Mouse (Mus musculus): ENCODE results near the gene Hspa12a. TPM values are rescaled to one million over a fixed set of nuclear protein-coding genes. Genes with fewer than 3 reads are reported as not detected.

Hspa12a gene
- 5.1 and 5.8 TPM in 2 replicates for polyA plus RNA-seq (2014; fragmentation: Nextera tagmentation; extraction: Ambion mirVana)

DNA sequence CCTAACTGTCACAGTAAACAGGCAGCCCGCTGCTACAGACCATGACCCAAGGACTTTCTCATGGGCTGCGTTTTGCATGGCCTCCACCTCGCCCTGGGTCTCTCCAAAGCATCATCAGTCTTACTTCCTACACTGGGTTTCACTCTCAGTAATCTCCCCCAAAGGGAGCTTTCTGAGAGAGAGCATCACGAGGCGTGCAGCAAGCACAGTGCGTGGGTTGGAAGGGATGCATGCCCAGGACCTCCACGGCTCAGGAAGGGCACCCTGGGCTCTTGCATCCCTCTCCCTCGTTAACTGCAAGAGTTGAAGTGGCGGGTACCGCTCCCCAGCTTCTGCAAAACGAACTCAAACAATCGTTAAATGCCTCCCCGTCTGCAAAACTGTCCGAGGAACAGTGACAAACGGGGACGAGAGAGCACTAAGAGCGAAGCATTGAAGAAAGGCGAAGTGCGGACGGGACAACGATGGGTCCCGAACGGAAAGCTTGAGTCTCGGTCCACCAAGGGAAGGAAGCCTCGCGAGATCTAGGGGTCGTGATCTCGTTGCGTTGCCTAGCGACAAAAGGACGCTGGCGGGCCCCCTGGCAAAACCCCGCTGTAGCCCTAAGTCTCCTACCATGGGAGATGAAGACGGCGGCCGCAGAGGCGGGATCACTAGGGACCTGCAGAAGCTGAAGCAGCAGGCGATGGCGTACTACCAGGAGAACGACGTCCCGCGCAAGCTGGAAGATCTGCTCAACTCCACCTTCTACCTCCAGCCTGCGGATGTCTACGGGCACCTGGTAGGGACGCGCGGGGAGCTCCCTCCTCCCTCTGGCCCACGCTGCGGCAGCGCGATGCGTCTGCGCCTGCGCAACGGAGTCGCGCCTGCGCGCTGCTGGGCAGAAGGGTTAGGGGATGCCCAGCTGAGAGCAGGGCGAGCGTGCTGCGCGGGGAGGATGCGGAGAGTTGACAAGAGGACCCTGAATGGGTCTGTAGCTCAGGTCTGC, at the start of gene Hspa12a, which contains the start of gene Eno4:
Gene Hspa12a, minus strand, starts transcription at position 814 of the 988 bp plus-strand sequence.
Gene Eno4, plus strand, starts transcription at position 585 of the 988 bp plus-strand sequence.
- Histone ChIP-seq H3K4me3 (ENCODE audit: low read depth, low read length) (peak within 1 kb of the TSS; percentile 61), H3K27ac (replicated peaks; ENCODE audit: low read depth, low read length) (peak within 1 kb of the TSS; percentile 32; the same call in 1 of the 2 replicates), H3K9me3 (replicated peaks; ENCODE audit: control insufficient read depth, low read length) (no peaks in the 10 kb centered on the region), H3K4me1 (ENCODE audit: control insufficient read depth, insufficient read depth, low read length) (no peaks in the 10 kb centered on the region), H3K27me3 (ENCODE audit: control insufficient read depth, insufficient read depth, low read length) (no peaks in the 10 kb centered on the region), H3K4me2 (ENCODE audit: low read depth, low read length) (peak within 1 kb of the TSS; percentile 86), H3K36me3 (replicated peaks; ENCODE audit: control insufficient read depth, insufficient read depth, low read depth, low read length) (no peaks in the 10 kb centered on the region), H3K9ac (replicated peaks; ENCODE audit: low read length) (peak within 1 kb of the TSS; percentile 92)
- under 1% methylated on average over 65 of the region's 65 CpGs for WGBS
- ATAC-seq (replicated peaks; ENCODE audit: insufficient number of reproducible peaks, low FRiP score, low TSS enrichment, low read depth) (peak; percentile 96), DNase-seq (ENCODE audit: low spot score) (peak; percentile 98)

DNA sequence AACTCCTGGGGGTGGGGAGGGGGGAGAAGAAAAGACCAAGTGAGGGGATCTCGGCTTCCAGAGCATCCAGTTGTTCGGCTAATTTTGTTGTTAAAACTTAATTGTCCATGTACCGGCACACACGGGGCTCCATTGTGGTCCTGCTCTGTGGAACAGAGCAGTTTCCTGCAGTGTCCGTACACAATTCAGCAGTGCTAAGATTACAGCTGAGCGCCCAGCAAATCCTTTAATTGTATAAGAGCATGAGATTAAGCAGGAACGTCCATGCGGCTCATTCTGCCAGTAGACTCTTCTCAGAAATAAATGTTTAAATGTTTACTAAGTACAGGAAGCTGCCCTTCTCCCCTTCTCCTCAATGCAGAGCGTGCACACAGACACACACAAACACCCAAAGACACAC, 38.1 kb upstream of the Hspa12a start:
- H3K4me1 ChIP-seq (ENCODE audit: control insufficient read depth, insufficient read depth, low read length): no peaks in the 10 kb centered on the region

DNA sequence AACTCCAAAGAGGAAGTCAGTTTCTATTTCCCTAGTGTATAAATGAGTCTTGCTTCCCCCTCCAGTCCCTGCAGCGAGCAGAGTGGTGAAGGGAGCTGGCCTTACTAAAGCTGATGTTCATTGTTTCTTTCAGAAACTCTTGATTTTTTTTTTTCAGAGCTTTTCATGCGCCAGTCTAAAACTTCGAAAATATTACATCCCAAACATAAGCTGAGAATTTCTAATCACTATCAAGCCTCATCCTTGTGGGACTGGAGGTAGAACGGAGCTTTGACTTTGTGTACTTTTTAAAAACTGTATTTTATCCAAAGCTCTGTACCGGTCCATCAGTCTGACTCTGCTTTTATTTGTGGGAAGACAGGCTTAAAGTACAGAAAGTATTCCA, 36.6 kb upstream of the Hspa12a start:
- ATAC-seq (replicated peaks; ENCODE audit: insufficient number of reproducible peaks, low FRiP score, low TSS enrichment, low read depth) (no peak), DNase-seq (ENCODE audit: low spot score) (no peak)
- H3K27me3 ChIP-seq (ENCODE audit: control insufficient read depth, insufficient read depth, low read length): no peaks in the 10 kb centered on the region
- no peak overlapping the region for H3K4me3 ChIP-seq (ENCODE audit: low read depth, low read length)
- 64% methylated on average over 5 of the region's 5 CpGs for WGBS
- H3K27ac ChIP-seq (replicated peaks; ENCODE audit: low read depth, low read length): no peak overlapping the region
- no peak overlapping the region for H3K9ac ChIP-seq (replicated peaks; ENCODE audit: low read length)
- H3K36me3 ChIP-seq (replicated peaks; ENCODE audit: control insufficient read depth, insufficient read depth, low read depth, low read length): no peaks in the 10 kb centered on the region
- H3K4me1 ChIP-seq (ENCODE audit: control insufficient read depth, insufficient read depth, low read length): peaks cover 3% of the 10 kb centered on the region
- no peaks in the 10 kb centered on the region for H3K9me3 ChIP-seq (replicated peaks; ENCODE audit: control insufficient read depth, low read length)
- no peak overlapping the region for H3K4me2 ChIP-seq (ENCODE audit: low read depth, low read length)

More for the DNA sequence above, 38.1 kb upstream of the Hspa12a start:
- H3K9ac ChIP-seq (replicated peaks; ENCODE audit: low read length): no peak overlapping the region
- no peaks in the 10 kb centered on the region for H3K36me3 ChIP-seq (replicated peaks; ENCODE audit: control insufficient read depth, insufficient read depth, low read depth, low read length)
- 22% methylated on average over 9 of the region's 9 CpGs for WGBS
- ATAC-seq (replicated peaks; ENCODE audit: insufficient number of reproducible peaks, low FRiP score, low TSS enrichment, low read depth) (no peak), DNase-seq (ENCODE audit: low spot score) (peak; percentile 41)
- no peaks in the 10 kb centered on the region for H3K27me3 ChIP-seq (ENCODE audit: control insufficient read depth, insufficient read depth, low read length)
- no peak overlapping the region for H3K4me2 ChIP-seq (ENCODE audit: low read depth, low read length)
- no peak overlapping the region for H3K4me3 ChIP-seq (ENCODE audit: low read depth, low read length)
- no peaks in the 10 kb centered on the region for H3K9me3 ChIP-seq (replicated peaks; ENCODE audit: control insufficient read depth, low read length)
- H3K27ac ChIP-seq (replicated peaks; ENCODE audit: low read depth, low read length): no peak overlapping the region

DNA sequence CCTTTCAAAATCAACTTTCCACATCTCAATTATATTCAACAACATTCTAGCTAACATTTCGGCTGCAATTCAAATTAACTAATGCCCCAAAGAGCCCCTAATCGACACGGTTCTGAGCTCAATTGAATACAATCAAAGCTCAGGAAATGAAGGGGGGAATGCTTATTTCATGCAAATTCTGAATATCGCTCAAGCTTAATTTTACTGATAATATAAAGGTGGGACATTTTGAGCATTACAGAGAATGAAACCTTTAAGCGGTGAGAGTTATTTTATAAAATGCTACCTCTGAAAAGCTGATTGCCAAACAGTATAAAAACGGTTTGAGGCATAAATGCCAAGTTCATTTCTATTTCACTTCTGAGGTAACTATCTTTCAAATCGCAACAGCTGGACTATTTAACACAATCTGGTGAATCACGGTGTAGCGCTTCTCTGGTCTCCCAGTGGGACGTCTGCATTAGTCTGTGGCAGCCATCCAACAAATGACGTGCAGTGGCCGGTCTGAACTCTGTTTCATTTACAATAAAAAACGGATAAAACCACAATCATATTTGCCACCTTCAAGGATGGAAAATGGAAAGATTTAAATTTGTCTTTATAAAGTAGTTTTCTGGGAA, 36.1 kb upstream of the Hspa12a start:
- Histone ChIP-seq H3K4me3 (ENCODE audit: low read depth, low read length) (no peak overlapping the region), H3K4me1 (ENCODE audit: control insufficient read depth, insufficient read depth, low read length) (peaks cover 3% of the 10 kb centered on the region), H3K4me2 (ENCODE audit: low read depth, low read length) (no peak overlapping the region), H3K9me3 (replicated peaks; ENCODE audit: control insufficient read depth, low read length) (no peaks in the 10 kb centered on the region), H3K27me3 (ENCODE audit: control insufficient read depth, insufficient read depth, low read length) (no peaks in the 10 kb centered on the region), H3K9ac (replicated peaks; ENCODE audit: low read length) (no peak overlapping the region), H3K27ac (replicated peaks; ENCODE audit: low read depth, low read length) (no peak overlapping the region), H3K36me3 (replicated peaks; ENCODE audit: control insufficient read depth, insufficient read depth, low read depth, low read length) (no peaks in the 10 kb centered on the region)
- no peak for DNase-seq (ENCODE audit: low spot score)
- WGBS: 41% methylated on average over 13 of the region's 13 CpGs
- no peak for ATAC-seq (replicated peaks; ENCODE audit: insufficient number of reproducible peaks, low FRiP score, low TSS enrichment, low read depth)

DNA sequence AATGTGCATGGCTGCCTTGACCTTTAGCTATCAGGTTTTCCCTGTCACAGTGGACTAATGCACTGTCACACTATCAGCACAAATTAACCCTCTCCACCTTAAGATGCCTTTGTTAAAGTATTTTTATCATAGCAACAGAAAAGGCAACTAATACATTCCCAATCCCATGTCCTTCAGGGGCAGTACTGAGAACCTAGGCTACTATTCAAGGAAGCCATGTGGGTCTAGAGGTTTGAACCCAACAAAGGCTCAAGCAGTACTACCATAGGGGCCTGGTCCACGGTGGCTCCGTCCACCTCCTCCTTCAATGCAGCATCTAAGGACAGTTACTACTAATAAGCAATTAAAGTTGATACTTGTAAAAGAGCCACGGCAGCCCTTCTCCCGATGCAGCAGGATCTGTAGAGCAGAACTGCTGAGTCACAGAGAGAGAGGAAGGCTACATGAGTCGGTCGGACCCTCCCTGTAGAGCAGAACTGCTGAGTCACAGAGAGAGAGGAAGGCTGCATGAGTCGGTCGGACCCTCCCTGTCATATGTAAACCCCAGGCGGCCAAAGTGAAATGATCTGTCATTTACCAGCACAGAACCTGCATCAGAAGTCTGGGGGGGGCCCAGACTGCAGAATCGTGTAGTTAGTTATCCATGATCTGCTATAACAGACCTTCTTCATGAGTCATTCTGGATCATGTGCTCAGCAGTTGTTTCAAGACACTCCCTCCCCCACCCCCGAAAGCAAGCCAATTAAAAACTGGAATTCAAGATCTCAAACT, 35.1 kb upstream of the Hspa12a start:
- H3K27me3 ChIP-seq (ENCODE audit: control insufficient read depth, insufficient read depth, low read length): no peaks in the 10 kb centered on the region
- ATAC-seq (replicated peaks; ENCODE audit: insufficient number of reproducible peaks, low FRiP score, low TSS enrichment, low read depth) (peak; percentile 72; the same call in 1 of the 2 replicates), DNase-seq (ENCODE audit: low spot score) (no peak)
- no peak overlapping the region for H3K9ac ChIP-seq (replicated peaks; ENCODE audit: low read length)
- H3K4me2 ChIP-seq (ENCODE audit: low read depth, low read length): no peak overlapping the region
- peaks cover 3% of the 10 kb centered on the region for H3K4me1 ChIP-seq (ENCODE audit: control insufficient read depth, insufficient read depth, low read length)
- no peak overlapping the region for H3K27ac ChIP-seq (replicated peaks; ENCODE audit: low read depth, low read length)
- WGBS: 63% methylated on average over 11 of the region's 11 CpGs
- no peaks in the 10 kb centered on the region for H3K9me3 ChIP-seq (replicated peaks; ENCODE audit: control insufficient read depth, low read length)
- no peak overlapping the region for H3K4me3 ChIP-seq (ENCODE audit: low read depth, low read length)
- no peaks in the 10 kb centered on the region for H3K36me3 ChIP-seq (replicated peaks; ENCODE audit: control insufficient read depth, insufficient read depth, low read depth, low read length)

DNA sequence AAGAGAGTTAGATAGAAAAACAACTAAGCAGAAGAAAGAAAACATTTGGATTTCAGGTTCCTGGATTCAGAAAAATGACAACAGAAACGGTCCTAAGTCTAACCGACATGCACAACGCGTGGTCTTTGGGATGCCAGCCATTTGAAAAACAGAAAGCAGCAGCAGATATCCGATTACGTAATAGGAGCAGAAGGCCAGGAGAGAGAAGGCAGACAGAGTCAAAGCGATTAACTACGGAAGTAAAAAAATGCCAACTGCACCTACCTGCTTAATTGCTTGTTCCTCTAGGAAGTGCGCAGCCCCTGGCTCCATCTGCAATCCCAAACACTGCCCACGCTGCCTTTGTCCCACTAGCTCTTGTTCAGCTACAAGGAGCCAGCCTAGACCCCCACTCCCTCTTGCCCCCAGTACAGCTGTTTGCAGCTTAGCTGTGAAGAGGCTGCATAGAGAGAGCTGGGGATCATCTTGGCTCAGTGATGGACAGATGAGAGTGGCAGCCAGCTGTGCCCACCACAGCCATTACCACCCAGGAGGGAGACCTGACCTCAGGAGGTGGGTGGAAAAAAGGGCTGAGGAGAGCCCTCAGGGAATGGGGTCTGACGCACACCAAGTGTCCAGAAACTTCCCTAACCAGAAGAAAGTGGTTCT, 31.9 kb upstream of the Hspa12a start:
- 40% methylated on average over 11 of the region's 11 CpGs for WGBS
- DNase-seq (ENCODE audit: low spot score) (no peak), ATAC-seq (replicated peaks; ENCODE audit: insufficient number of reproducible peaks, low FRiP score, low TSS enrichment, low read depth) (no peak)
- H3K4me3 ChIP-seq (ENCODE audit: low read depth, low read length): no peak overlapping the region
- H3K9ac ChIP-seq (replicated peaks; ENCODE audit: low read length): no peak overlapping the region
- H3K27me3 ChIP-seq (ENCODE audit: control insufficient read depth, insufficient read depth, low read length): no peaks in the 10 kb centered on the region
- H3K9me3 ChIP-seq (replicated peaks; ENCODE audit: control insufficient read depth, low read length): no peaks in the 10 kb centered on the region
- peaks cover 3% of the 10 kb centered on the region for H3K4me1 ChIP-seq (ENCODE audit: control insufficient read depth, insufficient read depth, low read length)
- no peak overlapping the region for H3K27ac ChIP-seq (replicated peaks; ENCODE audit: low read depth, low read length)
- no peaks in the 10 kb centered on the region for H3K36me3 ChIP-seq (replicated peaks; ENCODE audit: control insufficient read depth, insufficient read depth, low read depth, low read length)
- no peak overlapping the region for H3K4me2 ChIP-seq (ENCODE audit: low read depth, low read length)

DNA sequence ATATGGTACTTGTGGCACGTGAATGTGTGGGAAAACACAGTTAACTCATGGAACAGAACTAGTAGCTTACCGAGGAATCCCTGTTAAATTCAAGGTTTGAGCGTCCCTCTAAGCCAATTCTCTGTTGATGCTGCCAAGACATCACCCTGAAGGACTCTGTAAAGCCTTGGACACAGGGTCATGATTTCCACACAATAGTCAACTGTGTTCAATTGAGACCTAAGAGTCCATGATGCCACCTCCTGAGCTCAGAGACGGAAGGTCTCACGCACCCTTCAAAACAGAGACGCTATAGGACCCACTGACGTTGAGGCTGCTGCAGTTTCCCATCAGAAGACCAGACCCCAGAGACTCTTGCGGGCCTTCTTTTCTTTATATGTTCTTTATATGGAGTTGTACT, 30.7 kb upstream of the Hspa12a start:
- peaks cover 3% of the 10 kb centered on the region for H3K4me1 ChIP-seq (ENCODE audit: control insufficient read depth, insufficient read depth, low read length)
- no peaks in the 10 kb centered on the region for H3K27me3 ChIP-seq (ENCODE audit: control insufficient read depth, insufficient read depth, low read length)
- DNase-seq (ENCODE audit: low spot score): no peak
- no peak overlapping the region for H3K4me3 ChIP-seq (ENCODE audit: low read depth, low read length)
- 86% methylated on average over 8 of the region's 8 CpGs for WGBS
- H3K27ac ChIP-seq (replicated peaks; ENCODE audit: low read depth, low read length): no peak overlapping the region
- ATAC-seq (replicated peaks; ENCODE audit: insufficient number of reproducible peaks, low FRiP score, low TSS enrichment, low read depth): no peak
- no peak overlapping the region for H3K4me2 ChIP-seq (ENCODE audit: low read depth, low read length)
- H3K9ac ChIP-seq (replicated peaks; ENCODE audit: low read length): no peak overlapping the region
- H3K36me3 ChIP-seq (replicated peaks; ENCODE audit: control insufficient read depth, insufficient read depth, low read depth, low read length): no peaks in the 10 kb centered on the region
- H3K9me3 ChIP-seq (replicated peaks; ENCODE audit: control insufficient read depth, low read length): no peaks in the 10 kb centered on the region
